Mouse (Mus musculus) heart, embryonic 12.5 days (tissue): ENCODE measurements around the gene Mrto4. TPM values are rescaled to one million over a fixed set of nuclear protein-coding genes. Genes with fewer than 3 reads are reported as not detected.

Experiments used
- ATAC-seq: fragments of 200-750 bp; cut with Nextera tagmentation; 2 replicates; pipeline ENCODE4 v1.8.0; 2017; ENCODE audit warnings: moderate TSS enrichment, moderate library complexity; ENCODE audit not compliant: insufficient number of reproducible peaks, low FRiP score
- H3K27ac ChIP-seq: fragments of 300-500 bp; sonication (generic); 2 replicates; pipeline ENCODE4 v1.5.1; 2016; ENCODE audit warnings: mild to moderate bottlenecking, moderate library complexity; ENCODE audit not compliant: poor library complexity, severe bottlenecking
- H3K27me3 ChIP-seq: fragments of 300-500 bp; sonication (generic); replicated peaks from 2 replicates; pipeline ENCODE4 v1.6.1; 2016; ENCODE audit warnings: mild to moderate bottlenecking, moderate library complexity
- H3K36me3 ChIP-seq: fragments of 300-500 bp; sonication (generic); 2 replicates; pipeline ENCODE4 v1.6.1; 2016; ENCODE audit warnings: mild to moderate bottlenecking, moderate library complexity
- H3K4me1 ChIP-seq: fragments of 300-500 bp; sonication (generic); replicated peaks from 2 replicates; pipeline ENCODE4 v1.6.1; 2016; ENCODE audit warnings: mild to moderate bottlenecking
- H3K4me2 ChIP-seq: fragments of 300-500 bp; sonication (generic); 2 replicates; pipeline ENCODE4 v1.6.1; 2016; ENCODE audit warnings: mild to moderate bottlenecking, moderate library complexity
- H3K4me3 ChIP-seq: fragments of 300-500 bp; sonication (generic); 2 replicates; pipeline ENCODE4 v1.5.1; 2016; ENCODE audit warnings: mild to moderate bottlenecking
- H3K9ac ChIP-seq: fragments of 300-500 bp; sonication (generic); 2 replicates; pipeline ENCODE4 v1.6.1; 2016; ENCODE audit warnings: mild to moderate bottlenecking, moderate library complexity
- H3K9me3 ChIP-seq: fragments of 300-500 bp; sonication (generic); replicated peaks from 2 replicates; pipeline ENCODE4 v1.6.1; 2016; ENCODE audit warnings: mild to moderate bottlenecking, moderate library complexity
- WGBS: fragments of 180-500 bp; shearing (Covaris S2); methylation state at CpG from one replicate; pipeline ENCODE4 v1.1.7; 2016; 5-methylcytosine and 5-hydroxymethylcytosine counted together
- microRNA-seq: library from miRNA; unstranded; fragments of <30 nt; microRNA quantifications from one replicate; pipeline ENCODE4, GENCODE M21; 2017
- polyA plus RNA-seq: library from polyadenylated mRNA; unstranded; fragments of >200 nt; fragmentation: Nextera tagmentation; extraction: Ambion mirVana; gene quantifications from 2 replicates; pipeline ENCODE4 v1.2.1, GENCODE M21; 2016

Gene Mrto4
- polyA plus RNA-seq, 1 experiment from 2014 or later, result 77.9 TPM

DNA sequence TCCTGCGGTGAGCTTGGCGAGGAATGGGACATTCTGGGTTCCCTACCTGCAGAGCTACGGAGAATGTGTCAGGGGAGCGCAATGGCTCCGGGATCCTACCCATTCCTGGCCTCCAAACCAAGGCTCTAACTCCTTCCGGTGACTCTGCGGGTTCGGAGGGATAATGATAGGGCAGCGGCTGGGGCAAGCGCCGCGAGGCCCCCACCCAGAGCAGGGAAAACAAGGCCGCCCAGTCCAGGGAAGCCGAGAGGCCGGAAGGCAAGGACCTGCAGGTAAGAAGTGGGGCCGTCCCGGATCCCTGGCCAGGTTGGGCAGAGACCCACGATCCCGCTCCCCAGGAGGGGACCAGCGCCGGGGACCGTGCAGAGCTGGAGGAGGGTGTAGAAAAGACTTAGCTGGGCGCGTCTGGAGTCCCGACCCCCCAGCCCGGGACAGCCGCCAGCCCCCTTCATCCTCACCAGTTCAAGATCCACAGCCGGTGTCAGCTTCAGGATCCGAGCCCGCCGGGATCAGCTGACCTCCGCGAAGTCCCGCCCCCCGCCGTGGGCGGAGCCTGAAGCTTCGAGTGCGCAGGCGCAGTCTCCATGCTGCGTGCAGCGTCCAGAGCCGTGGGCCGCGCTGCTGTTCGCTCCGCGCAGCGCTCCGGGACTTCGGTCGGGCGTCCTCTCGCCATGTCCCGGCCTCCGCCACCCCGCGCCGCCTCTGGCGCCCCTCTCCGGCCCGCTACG lies 42.0 kb downstream of the Mrto4 start, which contains the start of the genes Pqlc2 and Akr7a5:
Pqlc2 (minus strand) TSS at position 538 of the 728 bp plus-strand sequence.
Akr7a5 (plus strand) TSS at position 574 of the 728 bp plus-strand sequence.
- Histone ChIP-seq H3K9me3 (no peaks in the 10 kb centered on the region), H3K9ac (peak within 1 kb of the TSS; percentile 85), H3K27ac (peak within 1 kb of the TSS; percentile 43; the same call in 1 of the 2 replicates), H3K4me3 (peak within 1 kb of the TSS; percentile 82), H3K27me3 (peaks cover 11% of the 10 kb centered on the region), H3K36me3 (peaks cover 24% of the 10 kb centered on the region), H3K4me1 (peaks cover 18% of the 10 kb centered on the region), H3K4me2 (peak within 1 kb of the TSS; percentile 88)
- WGBS, result under 1% methylated on average over 63 of the region's 63 CpGs
- ATAC-seq, result peak; percentile 93

DNA sequence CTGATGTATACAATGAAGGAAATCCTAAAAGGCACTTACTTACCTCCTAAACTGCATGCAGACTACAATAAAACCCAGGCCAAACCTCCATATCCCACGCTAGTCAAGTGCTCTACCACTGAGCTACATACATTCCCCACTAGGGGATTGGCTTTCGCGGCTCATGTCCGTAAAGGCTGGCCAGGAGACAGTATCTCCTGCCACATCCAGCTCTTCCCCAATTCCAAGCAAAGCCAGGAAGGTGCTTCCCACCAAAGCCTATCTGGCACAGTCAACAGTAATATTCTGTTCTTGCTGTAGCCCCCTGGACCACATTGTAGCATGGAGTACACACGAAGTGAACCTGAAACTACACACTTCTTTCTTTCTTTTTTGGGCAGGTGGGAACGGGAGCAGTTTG lies 42.7 kb downstream of the Mrto4 start:
- no peak overlapping the region for H3K27ac ChIP-seq
- ATAC-seq, result no peak
- H3K9ac ChIP-seq, result peak overlapping the region; percentile 85; the same call in 1 of the 2 replicates
- H3K4me1 ChIP-seq, result peaks cover 18% of the 10 kb centered on the region
- peak overlapping the region; percentile 88 for H3K4me2 ChIP-seq
- H3K4me3 ChIP-seq, result peak overlapping the region; percentile 82
- 18% methylated on average over 6 of the region's 6 CpGs for WGBS
- no peaks in the 10 kb centered on the region for H3K9me3 ChIP-seq
- peaks cover 26% of the 10 kb centered on the region for H3K36me3 ChIP-seq
- peaks cover 11% of the 10 kb centered on the region for H3K27me3 ChIP-seq

DNA sequence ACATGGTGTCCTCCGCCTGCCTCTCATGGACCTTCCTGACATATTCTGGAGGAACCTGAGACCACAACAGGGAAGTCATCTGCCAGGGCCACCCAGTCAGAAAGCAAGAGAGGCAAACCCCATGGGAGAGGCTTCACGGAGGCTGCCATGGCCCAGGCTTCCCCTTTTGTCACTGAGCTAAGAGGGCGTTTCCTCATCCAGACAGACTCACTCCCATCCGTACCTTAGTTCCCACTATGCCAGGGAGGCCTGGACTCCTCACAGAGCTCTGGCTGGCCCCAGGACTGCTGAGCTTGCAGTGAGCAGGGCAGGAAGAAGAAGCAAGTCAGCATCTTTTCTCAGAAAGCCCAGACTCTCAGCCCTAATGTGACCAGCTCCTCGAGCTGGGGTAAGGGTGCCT lies 44.5 kb downstream of the Mrto4 start:
- peaks cover 20% of the 10 kb centered on the region for H3K36me3 ChIP-seq
- H3K4me2 ChIP-seq, result no peak overlapping the region
- peaks cover 18% of the 10 kb centered on the region for H3K4me1 ChIP-seq
- WGBS, result 76% methylated on average over 5 of the region's 5 CpGs
- no peaks in the 10 kb centered on the region for H3K9me3 ChIP-seq
- H3K9ac ChIP-seq, result no peak overlapping the region
- no peak overlapping the region for H3K27ac ChIP-seq
- ATAC-seq, result no peak
- peaks cover 11% of the 10 kb centered on the region for H3K27me3 ChIP-seq
- no peak overlapping the region for H3K4me3 ChIP-seq

DNA sequence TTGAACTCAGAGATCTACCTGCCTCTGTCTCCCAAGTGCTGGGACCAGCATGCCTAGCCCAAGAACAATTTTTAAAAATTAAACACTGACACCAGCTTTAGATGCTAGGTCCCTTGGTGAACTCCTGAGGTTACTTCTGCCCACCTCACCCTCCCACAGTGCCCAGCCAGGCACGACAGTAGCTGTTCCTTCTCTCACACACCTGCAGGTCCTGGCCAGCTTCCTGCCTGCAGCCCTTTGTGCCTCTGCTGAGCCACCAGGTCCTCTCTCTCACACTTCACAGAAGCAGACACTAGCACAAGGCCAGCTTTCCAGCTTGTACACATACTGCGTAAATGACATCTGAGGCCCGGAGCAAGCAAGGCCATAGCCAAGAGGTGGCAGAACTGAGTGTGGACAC lies 46.9 kb downstream of the Mrto4 start:
- Histone ChIP-seq H3K9me3 (no peaks in the 10 kb centered on the region), H3K27ac (no peak overlapping the region), H3K27me3 (0 out of 2 replicates have a peak, but pooled peaks cover 4% of the 10 kb centered on the region), H3K4me3 (no peak overlapping the region), H3K4me2 (no peak overlapping the region), H3K9ac (no peak overlapping the region), H3K4me1 (peaks cover 6% of the 10 kb centered on the region; the same call in 1 of the 2 replicates), H3K36me3 (peaks cover 39% of the 10 kb centered on the region)
- 86% methylated on average over 3 of the region's 3 CpGs for WGBS
- no peak for ATAC-seq

DNA sequence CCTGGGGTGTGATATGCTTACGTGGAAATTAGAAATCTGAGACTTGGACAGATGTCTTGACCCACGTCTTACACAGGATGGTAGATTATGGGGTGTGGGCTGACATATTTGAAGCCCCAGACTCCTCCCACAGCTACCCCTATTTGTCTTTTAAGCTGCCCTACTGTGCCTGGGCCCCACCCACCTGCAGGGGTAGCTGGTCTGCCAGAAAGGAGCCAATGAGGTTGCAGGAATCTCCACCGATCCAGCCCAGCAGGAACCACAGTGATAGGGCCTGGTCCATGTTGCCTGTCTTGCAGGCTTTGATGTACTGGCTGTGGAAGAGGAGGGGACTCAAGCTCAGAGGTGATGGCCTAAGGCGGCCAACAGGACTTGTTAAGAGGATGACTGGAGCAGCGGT lies 50.1 kb downstream of the Mrto4 start:
- Histone ChIP-seq H3K4me1 (no peaks in the 10 kb centered on the region), H3K9ac (no peak overlapping the region), H3K9me3 (no peaks in the 10 kb centered on the region), H3K4me2 (no peak overlapping the region), H3K36me3 (peaks cover 61% of the 10 kb centered on the region), H3K27ac (no peak overlapping the region), H3K4me3 (no peak overlapping the region), H3K27me3 (no peaks in the 10 kb centered on the region)
- 62% methylated on average over 5 of the region's 5 CpGs for WGBS
- ATAC-seq, result no peak

DNA sequence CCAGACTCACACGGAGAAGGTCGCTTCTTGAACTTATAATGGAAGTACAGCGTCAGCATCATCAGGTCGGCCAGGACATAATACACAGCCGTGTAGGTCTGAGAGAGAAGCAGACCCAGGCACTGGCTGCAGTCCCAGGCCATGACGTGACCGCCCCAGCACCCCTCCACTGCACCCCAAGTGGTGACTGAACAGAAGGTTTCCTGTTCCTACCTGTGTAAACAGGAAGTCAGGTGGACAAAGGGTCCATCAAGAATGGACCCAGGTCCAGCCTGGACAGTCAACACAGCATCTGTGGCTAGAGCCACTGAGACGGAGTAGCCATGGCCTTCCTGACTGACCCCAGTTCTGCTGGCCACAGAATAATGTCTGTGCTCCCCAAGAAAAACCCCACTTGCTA lies 50.6 kb downstream of the Mrto4 start:
- no peak for ATAC-seq
- Histone ChIP-seq H3K36me3 (peaks cover 62% of the 10 kb centered on the region), H3K4me3 (no peak overlapping the region), H3K27me3 (no peaks in the 10 kb centered on the region), H3K9me3 (no peaks in the 10 kb centered on the region), H3K4me2 (no peak overlapping the region), H3K27ac (no peak overlapping the region), H3K9ac (no peak overlapping the region), H3K4me1 (no peaks in the 10 kb centered on the region)
- WGBS, result 89% methylated on average over 8 of the region's 8 CpGs

DNA sequence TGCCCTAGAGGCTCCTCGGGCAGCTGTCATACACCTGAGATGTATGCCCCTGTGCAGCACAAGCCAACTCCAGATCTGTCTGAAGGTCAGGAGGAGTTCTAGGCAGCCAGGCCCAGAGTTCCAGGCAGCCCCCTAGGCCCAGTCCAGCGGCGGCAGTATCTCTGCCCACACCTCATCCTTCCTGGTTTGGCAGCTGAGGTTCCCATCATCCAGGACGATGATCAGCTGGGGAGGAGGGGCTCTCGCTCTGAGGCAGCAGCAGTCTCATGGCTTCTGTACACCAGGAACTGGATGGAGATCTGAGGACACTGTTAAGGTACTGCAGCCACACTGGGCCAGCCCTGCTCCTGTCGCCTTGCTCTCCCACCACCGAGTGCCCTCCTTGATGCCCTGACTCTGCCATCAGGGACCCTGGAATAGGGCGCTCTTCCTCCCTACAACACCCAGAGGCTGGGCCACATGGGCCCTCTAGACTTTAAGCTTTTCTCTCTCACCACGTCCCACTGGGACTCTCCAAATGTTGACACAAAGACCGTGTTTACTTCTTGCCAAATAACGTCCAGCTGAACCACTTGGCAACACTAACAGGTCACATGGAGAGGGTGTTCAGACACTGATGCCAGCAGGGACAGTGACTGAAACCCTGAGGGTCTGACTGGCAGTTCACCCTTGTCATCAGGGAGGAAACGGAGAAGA lies 53.6 kb downstream of the Mrto4 start:
- no peak for ATAC-seq
- 82% methylated on average over 12 of the region's 12 CpGs for WGBS

DNA sequence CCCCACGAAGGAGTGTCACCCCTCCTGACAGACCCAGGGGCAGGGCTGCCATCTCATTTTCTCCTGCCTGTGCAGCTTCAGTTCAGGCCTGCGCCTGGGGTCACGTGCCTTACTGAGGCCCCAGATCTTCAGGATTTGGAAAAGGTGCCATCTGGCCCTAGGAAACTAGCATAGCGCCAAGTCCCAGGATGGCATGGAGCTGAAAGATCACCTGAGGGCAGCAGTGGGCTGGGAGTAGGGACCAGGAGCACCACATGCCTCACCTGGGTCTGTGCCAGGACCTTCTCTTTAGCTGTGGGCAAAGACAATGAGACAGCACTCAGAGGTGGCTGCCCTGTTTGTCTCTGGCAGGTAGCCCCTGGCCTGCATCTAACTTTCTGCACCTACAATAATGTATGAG lies 54.8 kb downstream of the Mrto4 start:
- Histone ChIP-seq H3K4me2 (no peak overlapping the region), H3K4me3 (no peak overlapping the region), H3K9me3 (no peaks in the 10 kb centered on the region), H3K27me3 (no peaks in the 10 kb centered on the region), H3K27ac (no peak overlapping the region), H3K9ac (no peak overlapping the region), H3K36me3 (peaks cover 47% of the 10 kb centered on the region), H3K4me1 (no peaks in the 10 kb centered on the region)
- WGBS, result 88% methylated on average over 4 of the region's 4 CpGs
- no peak for ATAC-seq

More for the DNA sequence above, 53.6 kb downstream of the Mrto4 start:
- H3K4me2 ChIP-seq, result no peak overlapping the region
- H3K9ac ChIP-seq, result no peak overlapping the region
- H3K4me1 ChIP-seq, result no peaks in the 10 kb centered on the region
- H3K27ac ChIP-seq, result no peak overlapping the region
- H3K27me3 ChIP-seq, result no peaks in the 10 kb centered on the region
- no peaks in the 10 kb centered on the region for H3K9me3 ChIP-seq
- no peak overlapping the region for H3K4me3 ChIP-seq
- peaks cover 46% of the 10 kb centered on the region for H3K36me3 ChIP-seq

Small RNAs within 50 kb of the gene (microRNA-seq; reads per million reads assigned to microRNA genes)
- gene Gm24245 (3.5 reads per million, percentile 12 among the genes with 10 or more reads in this experiment), gene Gm25732 (not detected)

Other genes starting within 250 kb of the Mrto4 start
- gene Minos1, start 221.5 kb downstream of the Mrto4 start, polyA plus RNA-seq, result 682 and 719 TPM in 2 replicates
- 395 and 402 TPM in 2 replicates for gene Capzb, start 159.7 kb downstream of the Mrto4 start, polyA plus RNA-seq
- gene Pqlc2, start 41.9 kb downstream of the Mrto4 start, polyA plus RNA-seq, result 10.6 and 11.3 TPM in 2 replicates
- gene Akr7a5, start 41.8 kb downstream of the Mrto4 start, polyA plus RNA-seq, result 51.5 and 54.1 TPM in 2 replicates
- 52.0 and 52.6 TPM in 2 replicates for gene Emc1, start within 50 bp of the Mrto4 start, polyA plus RNA-seq
- 64.9 and 65.4 TPM in 2 replicates for gene Ubr4, start within 50 bp of the Mrto4 start, polyA plus RNA-seq
- 4.8 and 4.9 TPM in 2 replicates for gene Iffo2, start 178.0 kb upstream of the Mrto4 start, polyA plus RNA-seq